Mouse (Mus musculus): Measurements from ENCODE around the gene Fbxl7. TPM values are rescaled to one million over a fixed set of nuclear protein-coding genes. Genes with fewer than 3 reads are reported as not detected.

Gene Fbxl7
- polyA plus RNA-seq, 1 experiment from 2014 or later = 0.95 TPM

GRCm38 (mm10) chr15:26872234-26872633 is 23.1 kb downstream of the Fbxl7 start:
- H3K27ac ChIP-seq (ENCODE audit: low read depth) = no peak overlapping the region
- ATAC-seq = no peak
- no peak for TF ChIP-seq CTCF (IDR thresholded peaks at IDR 0.05; ENCODE audit: low read depth)
- H3K9ac ChIP-seq (replicated peaks) = no peak overlapping the region
- H3K36me3 ChIP-seq (replicated peaks; ENCODE audit: insufficient read depth, low read length) = no peaks in the 10 kb centered on the region
- no peaks in the 10 kb centered on the region for H3K27me3 ChIP-seq (ENCODE audit: insufficient read depth, low read length)
- no peak overlapping the region for H3K4me3 ChIP-seq (ENCODE audit: low read depth, low read length)
- no peak overlapping the region for H3K4me2 ChIP-seq (ENCODE audit: low read depth, low read length)
- no peak for DNase-seq
- H3K9me3 ChIP-seq (ENCODE audit: low read length) = no peaks in the 10 kb centered on the region
- 83% methylated on average over 1 of the region's 1 CpGs for WGBS (ENCODE audit: insufficient replicate concordance)
- no peaks in the 10 kb centered on the region for H3K4me1 ChIP-seq (ENCODE audit: insufficient read depth)

DNA sequence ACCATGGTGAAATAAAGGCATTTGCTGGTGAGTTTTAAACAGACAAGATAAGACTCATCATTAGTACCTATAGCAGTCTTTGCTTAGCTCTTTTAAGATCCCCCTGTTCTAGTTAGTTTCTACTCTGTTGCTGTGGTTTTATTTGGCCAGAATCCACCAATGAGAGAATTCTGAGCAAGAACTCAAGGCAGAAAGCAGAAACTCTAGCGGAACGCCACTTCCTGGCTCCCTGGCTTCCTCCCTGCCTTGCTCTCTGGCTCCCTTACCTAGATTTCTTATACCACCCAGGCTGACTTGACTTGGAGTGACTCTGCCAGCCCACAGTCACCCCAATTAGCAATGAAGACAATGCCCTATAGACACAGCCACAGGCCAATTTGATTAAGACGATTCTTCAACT is 26.2 kb downstream of the Fbxl7 start:
- no peak overlapping the region for H3K9ac ChIP-seq (replicated peaks)
- no peaks in the 10 kb centered on the region for H3K36me3 ChIP-seq (replicated peaks; ENCODE audit: insufficient read depth, low read length)
- 49% methylated on average over 3 of the region's 3 CpGs for WGBS (ENCODE audit: insufficient replicate concordance)
- TF ChIP-seq CTCF (IDR thresholded peaks at IDR 0.05; ENCODE audit: low read depth) = no peak
- ATAC-seq = no peak
- H3K27me3 ChIP-seq (ENCODE audit: insufficient read depth, low read length) = no peaks in the 10 kb centered on the region
- H3K27ac ChIP-seq (ENCODE audit: low read depth) = no peak overlapping the region
- no peak for DNase-seq
- H3K9me3 ChIP-seq (ENCODE audit: low read length) = no peaks in the 10 kb centered on the region
- no peak overlapping the region for H3K4me2 ChIP-seq (ENCODE audit: low read depth, low read length)
- no peaks in the 10 kb centered on the region for H3K4me1 ChIP-seq (ENCODE audit: insufficient read depth)
- no peak overlapping the region for H3K4me3 ChIP-seq (ENCODE audit: low read depth, low read length)

GRCm38 (mm10) chr15:26867521-26867920 is 27.9 kb downstream of the Fbxl7 start:
- ATAC-seq (no peak), DNase-seq (no peak)
- Histone ChIP-seq H3K4me1 (ENCODE audit: insufficient read depth) (no peaks in the 10 kb centered on the region), H3K4me3 (ENCODE audit: low read depth, low read length) (no peak overlapping the region), H3K9me3 (ENCODE audit: low read length) (no peaks in the 10 kb centered on the region), H3K27me3 (ENCODE audit: insufficient read depth, low read length) (no peaks in the 10 kb centered on the region), H3K36me3 (replicated peaks; ENCODE audit: insufficient read depth, low read length) (no peaks in the 10 kb centered on the region), H3K4me2 (ENCODE audit: low read depth, low read length) (no peak overlapping the region), H3K27ac (ENCODE audit: low read depth) (no peak overlapping the region), H3K9ac (replicated peaks) (no peak overlapping the region)
- no peak for TF ChIP-seq CTCF (IDR thresholded peaks at IDR 0.05; ENCODE audit: low read depth)
- no peak for TF ChIP-seq EP300 (IDR thresholded peaks at IDR 0.05; ENCODE audit: low read depth)
- WGBS (ENCODE audit: insufficient replicate concordance) = 72% methylated on average over 5 of the region's 5 CpGs

GRCm38 (mm10) chr15:26862173-26862572 is 33.2 kb downstream of the Fbxl7 start:
- Histone ChIP-seq H3K27me3 (ENCODE audit: insufficient read depth, low read length) (no peaks in the 10 kb centered on the region), H3K4me2 (ENCODE audit: low read depth, low read length) (no peak overlapping the region), H3K4me3 (ENCODE audit: low read depth, low read length) (no peak overlapping the region), H3K36me3 (replicated peaks; ENCODE audit: insufficient read depth, low read length) (no peaks in the 10 kb centered on the region), H3K9me3 (ENCODE audit: low read length) (no peaks in the 10 kb centered on the region), H3K4me1 (ENCODE audit: insufficient read depth) (no peaks in the 10 kb centered on the region), H3K9ac (replicated peaks) (no peak overlapping the region), H3K27ac (ENCODE audit: low read depth) (no peak overlapping the region)
- WGBS (ENCODE audit: insufficient replicate concordance) = 73% methylated on average over 2 of the region's 2 CpGs
- no peak for TF ChIP-seq CTCF (IDR thresholded peaks at IDR 0.05; ENCODE audit: low read depth)
- TF ChIP-seq EP300 (IDR thresholded peaks at IDR 0.05; ENCODE audit: low read depth) = no peak
- no peak for ATAC-seq
- DNase-seq = no peak

DNA sequence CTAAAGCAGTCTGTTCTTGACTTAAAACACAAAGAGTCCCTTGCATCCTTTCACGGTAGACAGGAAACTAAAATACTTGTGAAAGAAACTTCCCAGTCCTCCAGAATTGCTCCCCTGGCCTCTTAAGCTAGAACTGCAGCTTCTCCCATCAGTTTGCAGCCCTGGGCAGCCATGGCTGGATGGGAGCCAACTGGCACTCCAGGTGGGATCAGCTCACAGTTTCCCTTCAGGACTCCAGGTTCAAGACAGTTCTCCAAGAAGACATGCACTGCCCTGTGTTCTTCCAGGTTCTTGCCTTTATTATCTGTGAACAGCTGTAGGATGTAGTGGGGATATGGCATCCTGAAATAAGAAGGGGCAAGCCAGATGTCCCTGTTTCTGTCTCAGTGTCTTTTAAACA is 45.8 kb downstream of the Fbxl7 start:
- DNase-seq = no peak
- TF ChIP-seq CTCF (IDR thresholded peaks at IDR 0.05; ENCODE audit: low read depth) (no peak), EP300 (IDR thresholded peaks at IDR 0.05; ENCODE audit: low read depth) (no peak)

DNA sequence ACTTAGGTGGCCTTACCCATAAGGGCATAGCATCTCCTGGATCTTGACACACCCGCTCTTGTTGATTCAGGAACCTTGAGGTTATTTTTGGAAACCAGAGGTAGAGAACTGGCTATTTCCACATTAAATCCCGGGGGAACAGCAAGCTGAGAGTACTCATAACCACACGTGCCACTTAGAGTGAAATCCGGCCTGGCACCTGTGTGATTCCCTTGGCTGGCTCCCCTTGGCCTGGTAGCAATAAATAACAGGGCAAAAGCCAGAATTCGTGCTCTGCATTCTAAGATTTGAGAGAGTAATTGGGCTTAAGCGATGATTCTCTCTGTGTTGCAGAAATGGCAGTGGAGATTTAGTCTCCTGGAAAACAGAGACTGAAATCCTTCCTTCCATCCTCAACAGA is 53.2 kb downstream of the Fbxl7 start:
- H3K4me2 ChIP-seq (ENCODE audit: low read depth, low read length) = no peak overlapping the region
- no peak for ATAC-seq
- no peak overlapping the region for H3K27ac ChIP-seq (ENCODE audit: low read depth)
- H3K9me3 ChIP-seq (ENCODE audit: low read length) = no peaks in the 10 kb centered on the region
- no peak for TF ChIP-seq EP300 (IDR thresholded peaks at IDR 0.05; ENCODE audit: low read depth)
- no peak for TF ChIP-seq CTCF (IDR thresholded peaks at IDR 0.05; ENCODE audit: low read depth)
- H3K27me3 ChIP-seq (ENCODE audit: insufficient read depth, low read length) = no peaks in the 10 kb centered on the region
- DNase-seq = no peak
- H3K4me1 ChIP-seq (ENCODE audit: insufficient read depth) = no peaks in the 10 kb centered on the region
- no peak overlapping the region for H3K9ac ChIP-seq (replicated peaks)
- no peak overlapping the region for H3K4me3 ChIP-seq (ENCODE audit: low read depth, low read length)
- 78% methylated on average over 6 of the region's 6 CpGs for WGBS (ENCODE audit: insufficient replicate concordance)
- no peaks in the 10 kb centered on the region for H3K36me3 ChIP-seq (replicated peaks; ENCODE audit: insufficient read depth, low read length)

More for the DNA sequence above, 45.8 kb downstream of the Fbxl7 start:
- Histone ChIP-seq H3K4me2 (ENCODE audit: low read depth, low read length) (no peak overlapping the region), H3K27ac (ENCODE audit: low read depth) (no peak overlapping the region), H3K4me3 (ENCODE audit: low read depth, low read length) (no peak overlapping the region), H3K9ac (replicated peaks) (no peak overlapping the region), H3K9me3 (ENCODE audit: low read length) (no peaks in the 10 kb centered on the region), H3K27me3 (ENCODE audit: insufficient read depth, low read length) (no peaks in the 10 kb centered on the region), H3K4me1 (ENCODE audit: insufficient read depth) (no peaks in the 10 kb centered on the region), H3K36me3 (replicated peaks; ENCODE audit: insufficient read depth, low read length) (no peaks in the 10 kb centered on the region)
- ATAC-seq = no peak
- WGBS (ENCODE audit: insufficient replicate concordance) = 29% methylated on average over 1 of the region's 1 CpGs

- Histone ChIP-seq H3K4me1 (ENCODE audit: insufficient read depth) (no peaks in the 10 kb centered on the region), H3K36me3 (replicated peaks; ENCODE audit: insufficient read depth, low read length) (no peaks in the 10 kb centered on the region), H3K27me3 (ENCODE audit: insufficient read depth, low read length) (no peaks in the 10 kb centered on the region), H3K4me3 (ENCODE audit: low read depth, low read length) (no peak overlapping the region), H3K9me3 (ENCODE audit: low read length) (no peaks in the 10 kb centered on the region), H3K9ac (replicated peaks) (no peak overlapping the region), H3K27ac (ENCODE audit: low read depth) (no peak overlapping the region), H3K4me2 (ENCODE audit: low read depth, low read length) (no peak overlapping the region)
- DNase-seq = no peak
- ATAC-seq = no peak
- TF ChIP-seq CTCF (IDR thresholded peaks at IDR 0.05; ENCODE audit: low read depth) (no peak), EP300 (IDR thresholded peaks at IDR 0.05; ENCODE audit: low read depth) (no peak)
- WGBS (ENCODE audit: insufficient replicate concordance) = 87% methylated on average over 1 of the region's 1 CpGs
Observed at GRCm38 (mm10) chr15:26838386-26838785, 57.0 kb downstream of the Fbxl7 start.

All from liver, postnatal 0 days (tissue).